Mouse (Mus musculus) G1E-ER4 (cell line): ENCODE measurements around the gene Kcnab2. TPM values are rescaled to one million over a fixed set of nuclear protein-coding genes. Genes with fewer than 3 reads are reported as not detected.

Experiments used
- GATA1 ChIP-seq: IDR thresholded peaks from one replicate; pipeline ENCODE4 v1.8.0; 2012; ENCODE audit warnings: low read length, inconsistent platforms
- polyA plus RNA-seq: library from polyadenylated mRNA; stranded (reverse); fragments of >175 nt; gene quantifications from 2 replicates; pipeline ENCODE4 v1.2.3, GENCODE M21; 2012

The Kcnab2 gene
- polyA plus RNA-seq, 1 experiment, result not detected

DNA sequence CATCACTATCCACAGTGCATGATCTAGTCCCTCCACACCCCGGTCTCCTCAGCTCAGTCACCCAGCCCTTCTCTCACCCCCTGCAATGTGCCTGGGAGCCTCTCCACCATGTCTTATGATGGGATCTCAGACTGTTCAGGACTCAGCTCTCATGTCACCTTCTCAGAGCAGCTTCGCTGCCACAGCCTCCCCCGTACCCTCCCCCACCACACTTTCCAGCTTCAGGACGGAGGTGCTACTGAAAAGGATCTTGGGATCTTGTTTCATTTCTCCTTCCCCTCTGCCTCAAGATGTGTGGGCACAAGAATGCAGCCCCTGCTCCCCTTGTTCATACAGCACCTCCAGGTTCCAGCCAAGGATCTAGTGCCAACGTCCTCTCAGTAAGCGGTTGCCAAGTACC is 54.1 kb downstream of the Kcnab2 start:
- no peak for TF ChIP-seq GATA1

DNA sequence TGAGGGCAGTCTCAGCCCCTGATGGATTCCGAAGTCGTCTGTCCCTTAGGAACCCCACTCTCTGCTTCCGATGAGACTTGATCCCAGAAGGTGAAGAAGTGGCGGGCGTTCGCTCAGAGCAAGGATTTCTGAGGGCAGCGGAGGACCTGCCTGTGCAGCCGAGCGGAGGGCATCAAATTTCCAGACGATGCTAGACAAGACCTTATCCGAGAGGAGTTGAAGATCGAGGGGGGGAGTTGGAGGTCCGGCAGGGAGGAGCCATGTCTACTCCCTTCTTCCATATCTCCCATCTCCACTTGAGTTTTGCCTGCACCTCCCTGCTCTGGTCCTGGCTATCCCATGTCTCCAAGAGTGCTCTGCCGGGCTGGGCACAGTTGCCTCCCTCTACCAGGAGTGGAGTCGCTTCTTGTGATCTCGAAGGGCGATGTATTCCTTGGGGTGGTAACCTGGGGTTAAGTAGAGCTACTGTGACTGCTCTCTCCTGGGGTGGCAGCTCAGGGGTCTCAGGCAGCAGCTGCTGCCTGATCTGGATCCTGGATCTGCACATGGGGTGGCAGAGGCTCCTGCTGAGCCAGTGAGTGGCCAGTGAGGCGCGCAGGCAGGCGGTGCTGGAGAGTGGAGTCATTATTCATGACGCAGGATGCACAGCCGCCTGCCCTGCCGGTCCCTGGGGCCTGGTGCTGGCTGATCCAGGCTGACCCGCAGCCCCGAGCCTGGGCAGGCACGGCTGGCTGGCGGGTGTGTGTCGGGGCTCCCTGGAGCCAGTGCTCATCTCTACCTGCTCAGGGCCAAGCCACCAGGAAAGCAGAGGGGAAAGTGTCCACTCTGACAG is 59.2 kb downstream of the Kcnab2 start:
- TF ChIP-seq GATA1, result no peak

GRCm38 (mm10) chr4:152412524-152413080 is 65.1 kb downstream of the Kcnab2 start:
- no peak for TF ChIP-seq GATA1

- TF ChIP-seq GATA1, result no peak
Measured at GRCm38 (mm10) chr4:152410961-152411360, 66.7 kb downstream of the Kcnab2 start.

DNA sequence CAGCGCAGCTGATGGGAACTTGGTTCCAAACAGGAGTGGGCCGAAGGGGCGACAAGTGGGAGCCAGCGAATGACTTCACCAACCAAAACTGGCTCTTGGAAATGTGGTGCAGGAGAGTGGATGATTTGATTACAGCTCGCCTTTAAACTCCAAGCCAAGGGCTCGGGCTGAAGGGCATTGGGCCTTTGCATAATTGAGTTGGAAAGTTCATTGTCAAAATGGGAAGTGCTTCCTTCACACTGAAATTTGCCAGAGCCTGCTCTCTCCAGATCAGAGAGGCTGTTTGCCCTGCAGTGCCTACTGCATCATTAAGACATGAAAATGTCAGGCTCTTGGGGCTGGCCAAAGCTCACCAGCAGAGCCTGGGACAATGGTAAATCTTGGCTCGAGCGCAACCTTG is 71.1 kb downstream of the Kcnab2 start:
- no peak for TF ChIP-seq GATA1

- TF ChIP-seq GATA1, result no peak
Measured at GRCm38 (mm10) chr4:152405671-152406201, 71.9 kb downstream of the Kcnab2 start.

DNA sequence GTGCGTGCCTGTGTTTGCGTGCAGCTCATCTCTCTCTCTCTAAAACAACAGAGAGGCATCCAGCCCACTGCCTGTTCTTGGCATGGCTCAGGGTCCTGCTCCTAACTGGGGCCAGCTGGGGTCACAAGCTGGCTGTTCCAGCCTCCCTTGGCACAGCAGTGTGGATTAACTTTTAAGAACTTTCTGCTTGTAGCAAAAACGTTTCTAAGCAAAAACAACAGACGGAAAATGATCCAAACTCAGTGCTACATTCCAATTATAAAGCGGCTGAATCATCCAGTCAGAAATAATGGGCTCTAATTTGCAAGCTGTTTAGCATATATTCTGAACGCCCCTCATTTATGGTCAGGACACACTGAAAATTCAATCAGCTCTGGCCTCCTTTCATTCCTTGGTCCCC is 72.5 kb downstream of the Kcnab2 start:
- no peak for TF ChIP-seq GATA1

DNA sequence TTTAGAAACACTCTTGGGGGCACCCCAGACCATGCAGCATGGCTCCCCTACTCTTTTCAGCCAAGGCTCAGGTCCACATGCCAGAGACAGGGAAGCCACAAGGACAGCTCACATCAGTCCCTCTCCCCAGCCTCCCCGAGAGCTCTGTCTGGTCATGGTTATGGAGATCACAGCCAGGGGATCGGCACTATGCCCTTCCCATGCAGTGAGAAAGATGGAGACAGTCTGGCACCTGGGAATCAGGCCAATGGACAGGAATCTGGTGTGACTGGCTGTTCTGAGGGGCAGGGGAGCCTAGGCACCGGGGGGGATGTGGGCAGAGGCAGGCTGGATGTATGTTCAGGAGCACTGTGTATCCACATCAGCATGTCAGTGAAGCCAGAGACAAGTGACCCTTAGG is 78.7 kb downstream of the Kcnab2 start:
- TF ChIP-seq GATA1, result no peak

DNA sequence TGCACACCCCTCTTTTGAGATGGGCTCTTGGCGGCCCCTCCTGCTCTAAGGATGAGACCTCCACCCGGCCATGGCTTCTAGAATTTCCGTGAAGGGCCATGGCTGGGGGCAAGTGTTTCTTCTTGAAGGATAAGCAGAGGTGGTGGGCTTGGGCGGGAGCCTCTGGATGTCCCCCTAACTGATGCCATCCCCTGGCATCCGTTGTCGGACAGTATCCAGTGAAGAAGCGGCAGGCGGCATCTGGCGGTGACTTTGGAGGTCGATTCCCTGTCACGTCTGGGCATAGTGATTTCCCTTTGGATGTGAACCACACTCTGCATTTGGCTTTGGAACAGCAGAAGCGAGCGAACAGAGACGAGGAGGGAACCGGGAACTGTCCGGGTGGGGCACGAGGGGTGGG is 85.0 kb downstream of the Kcnab2 start:
- no peak for TF ChIP-seq GATA1

DNA sequence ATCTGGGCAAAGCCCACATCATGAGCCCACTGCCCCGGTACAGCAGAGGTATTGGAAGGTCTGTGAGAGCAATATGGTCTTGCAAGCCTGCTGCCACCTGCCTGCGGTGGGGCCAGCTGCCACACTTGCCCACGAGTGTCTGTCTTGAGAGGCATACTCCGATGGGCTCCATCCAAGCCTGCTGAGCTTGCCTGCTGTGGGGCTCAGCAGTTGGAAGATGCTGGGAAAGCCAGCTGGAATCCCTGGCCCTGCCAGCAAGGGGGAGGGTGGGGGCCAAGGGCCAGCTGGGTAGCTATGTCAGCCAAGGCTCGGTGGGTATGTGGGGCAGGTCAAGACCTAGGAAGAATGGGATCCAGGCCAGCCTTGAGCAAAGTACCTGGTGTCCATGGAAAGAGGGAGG is 85.5 kb downstream of the Kcnab2 start:
- no peak for TF ChIP-seq GATA1

DNA sequence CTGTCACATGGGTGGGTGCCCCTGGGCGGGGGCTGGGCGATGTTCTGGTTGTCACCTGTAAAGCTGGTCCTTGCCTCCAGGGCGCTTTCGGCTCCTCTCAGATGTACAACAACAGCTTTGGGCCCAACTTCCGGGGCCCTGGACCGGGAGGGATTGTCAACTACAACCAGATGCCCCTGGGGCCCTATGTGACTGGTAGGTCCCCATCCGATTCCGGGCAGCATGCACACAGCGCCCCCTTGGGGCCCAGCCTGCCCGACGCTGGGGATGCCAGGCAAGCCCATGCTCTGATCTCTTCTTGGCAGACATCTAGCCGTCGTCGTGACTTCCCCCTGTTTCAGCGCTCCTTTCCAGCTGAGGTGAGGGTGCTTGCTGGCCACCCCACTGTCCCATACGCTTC is 92.0 kb downstream of the Kcnab2 start:
- no peak for TF ChIP-seq GATA1

GRCm38 (mm10) chr4:152382528-152383252 is 95.0 kb downstream of the Kcnab2 start:
- no peak for TF ChIP-seq GATA1

GRCm38 (mm10) chr4:152365228-152365627 is 112.4 kb downstream of the Kcnab2 start:
- no peak for TF ChIP-seq GATA1

- TF ChIP-seq GATA1, result no peak
Measured at GRCm38 (mm10) chr4:152362180-152362579, 115.5 kb downstream of the Kcnab2 start.

- no peak for TF ChIP-seq GATA1
Measured at GRCm38 (mm10) chr4:152360855-152361254, 116.8 kb downstream of the Kcnab2 start.

- no peak for TF ChIP-seq GATA1
Measured at GRCm38 (mm10) chr4:152359700-152360099, 118.0 kb downstream of the Kcnab2 start.
